Mouse (Mus musculus): ENCODE measurements around the gene Slc30a9.

- no peak for TF ChIP-seq CTCF (IDR thresholded peaks at IDR 0.05; ENCODE audit: borderline replicate concordance, control insufficient read depth, extremely low read depth, insufficient read depth, low read length, poor library complexity)
- TF ChIP-seq POLR2A (IDR thresholded peaks at IDR 0.05; ENCODE audit: control insufficient read depth, extremely low read depth, insufficient read depth, low read length, poor library complexity) = no peak
Measured at GRCm38 (mm10) chr5:67395211-67395851, 88.6 kb downstream of the Slc30a9 start.

All from thymus, adult 2 months (tissue).